Mouse (Mus musculus) small intestine, adult 2 months (tissue): Measurements from ENCODE around the gene Hoxb3. TPM values are rescaled to one million over a fixed set of nuclear protein-coding genes. Genes with fewer than 3 reads are reported as not detected.

Source experiments
- H3K27ac ChIP-seq: fragments of 200-500 bp; 2 replicates; pipeline ENCODE4 v1.5.1; 2012; ENCODE audit warnings: low read depth, low read length, control low read depth, inconsistent platforms; ENCODE audit not compliant: insufficient read depth
- H3K27me3 ChIP-seq: fragments of 200-500 bp; 2 replicates; pipeline ENCODE4 v1.6.1; 2012; ENCODE audit warnings: mild to moderate bottlenecking, moderate library complexity, low read length, inconsistent platforms; ENCODE audit not compliant: control insufficient read depth, insufficient read depth
- H3K36me3 ChIP-seq: fragments of 200-500 bp; 2 replicates; pipeline ENCODE4 v1.6.1; 2012; ENCODE audit warnings: mild to moderate bottlenecking, low read length, control low read depth, inconsistent platforms; ENCODE audit not compliant: control insufficient read depth, insufficient read depth
- H3K4me1 ChIP-seq: fragments of 200-500 bp; 2 replicates; pipeline ENCODE4 v1.6.1; 2012; ENCODE audit warnings: low read length, inconsistent platforms, mixed read lengths; ENCODE audit not compliant: control insufficient read depth, insufficient read depth, insufficient read length
- H3K4me3 ChIP-seq: fragments of 200-500 bp; 2 replicates; pipeline ENCODE4 v1.5.1; 2012; ENCODE audit warnings: low read depth, mild to moderate bottlenecking, control low read depth, inconsistent platforms, low read length, moderate library complexity
- CTCF ChIP-seq: fragments of 200-500 bp; IDR thresholded peaks from 2 replicates; pipeline ENCODE4 v1.5.1; 2012; ENCODE audit warnings: low read depth, mild to moderate bottlenecking, control low read depth, inconsistent platforms, low read length, moderate library complexity, mixed read lengths; ENCODE audit not compliant: insufficient replicate concordance, insufficient read length; ENCODE audit errors: extremely low read depth
- POLR2A ChIP-seq: fragments of 200-500 bp; IDR thresholded peaks from 2 replicates; pipeline ENCODE4 v1.6.1; 2012; ENCODE audit warnings: low read depth, mild to moderate bottlenecking, control low read depth, inconsistent platforms, low read length, moderate library complexity
- WGBS: fragments of 180-500 bp; shearing (Covaris S2); methylation state at CpG from one replicate; pipeline ENCODE4 v1.1.7; 2018; 5-methylcytosine and 5-hydroxymethylcytosine counted together
- polyA plus RNA-seq: library from polyadenylated mRNA; depleted of rRNA; stranded (reverse); fragments of >200 nt; gene quantifications from 2 replicates; pipeline ENCODE4 v1.2.3, GENCODE M21; 2012

Gene Hoxb3
- polyA plus RNA-seq, 1 experiment: 5.5 TPM

- Histone ChIP-seq H3K4me3 (no peak overlapping the region), H3K36me3 (no peaks in the 10 kb centered on the region), H3K27me3 (peaks cover 33% of the 10 kb centered on the region), H3K27ac (no peak overlapping the region), H3K4me1 (no peaks in the 10 kb centered on the region; the same call in 1 of the 2 replicates)
- WGBS: 47% methylated on average over 5 of the region's 5 CpGs
- TF ChIP-seq POLR2A (no peak), CTCF (no peak)
Measured at GRCm38 (mm10) chr11:96346916-96347520, 23.9 kb downstream of the Hoxb3 start.

DNA sequence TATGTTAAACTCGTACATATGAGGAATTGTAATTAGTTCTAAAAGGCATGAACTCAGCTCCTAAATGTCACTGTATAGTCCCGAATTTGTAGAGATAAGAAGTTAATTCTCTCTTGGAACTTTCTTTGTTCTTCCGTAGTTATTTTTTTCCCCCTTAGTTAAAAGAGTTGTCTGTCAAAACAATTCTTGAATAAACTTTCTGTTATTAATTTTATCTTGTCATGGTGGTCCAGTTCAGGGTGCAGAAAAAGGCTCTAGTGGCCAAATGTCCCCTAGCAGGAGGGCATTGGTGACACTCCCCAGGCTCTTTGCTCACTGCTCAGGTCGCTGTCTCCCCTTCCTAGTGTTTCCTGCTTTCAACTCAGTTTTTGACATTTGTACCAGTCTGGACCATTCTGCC, 24.6 kb downstream of the Hoxb3 start:
- Histone ChIP-seq H3K4me3 (no peak overlapping the region), H3K4me1 (no peaks in the 10 kb centered on the region; the same call in 1 of the 2 replicates), H3K27ac (no peak overlapping the region), H3K27me3 (peaks cover 35% of the 10 kb centered on the region), H3K36me3 (no peaks in the 10 kb centered on the region)
- TF ChIP-seq POLR2A: no peak
- TF ChIP-seq CTCF: no peak
- WGBS: 53% methylated on average over 4 of the region's 4 CpGs

- peaks cover 38% of the 10 kb centered on the region for H3K27me3 ChIP-seq
- no peaks in the 10 kb centered on the region; the same call in 1 of the 2 replicates for H3K4me1 ChIP-seq
- H3K4me3 ChIP-seq: no peak overlapping the region
- WGBS: 52% methylated on average over 21 of the region's 21 CpGs
- TF ChIP-seq POLR2A (no peak), CTCF (no peak)
- no peaks in the 10 kb centered on the region for H3K36me3 ChIP-seq
- H3K27ac ChIP-seq: 0 out of 2 replicates have a peak overlapping the region, but pooled peaks have one; percentile 21
Measured at GRCm38 (mm10) chr11:96348141-96348928, 25.2 kb downstream of the Hoxb3 start.

DNA sequence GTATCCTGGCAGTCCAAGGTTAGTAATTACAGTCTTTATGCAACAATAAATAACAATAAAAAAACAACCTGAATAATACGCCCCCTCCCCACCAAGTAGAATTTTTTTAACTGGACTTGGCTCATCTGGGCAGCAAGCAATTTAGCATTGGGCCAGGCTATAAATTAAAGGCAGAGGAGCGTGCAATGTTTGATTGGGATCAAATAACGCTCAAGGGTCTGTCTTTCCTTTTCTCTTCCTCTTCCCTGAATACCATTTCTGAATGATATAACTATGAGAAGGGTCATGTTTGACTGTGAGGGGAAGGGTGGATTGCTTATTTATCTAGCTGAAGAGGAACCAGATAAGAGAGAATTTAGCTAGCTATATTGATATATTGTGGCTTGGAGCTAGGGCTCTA, 25.9 kb downstream of the Hoxb3 start:
- WGBS: 58% methylated on average over 3 of the region's 3 CpGs
- TF ChIP-seq POLR2A: no peak
- TF ChIP-seq CTCF: no peak
- H3K27me3 ChIP-seq: peaks cover 36% of the 10 kb centered on the region
- H3K27ac ChIP-seq: peak overlapping the region; percentile 40; the same call in 1 of the 2 replicates
- H3K36me3 ChIP-seq: no peaks in the 10 kb centered on the region; the same call in 1 of the 2 replicates
- no peaks in the 10 kb centered on the region; the same call in 1 of the 2 replicates for H3K4me1 ChIP-seq
- H3K4me3 ChIP-seq: no peak overlapping the region

DNA sequence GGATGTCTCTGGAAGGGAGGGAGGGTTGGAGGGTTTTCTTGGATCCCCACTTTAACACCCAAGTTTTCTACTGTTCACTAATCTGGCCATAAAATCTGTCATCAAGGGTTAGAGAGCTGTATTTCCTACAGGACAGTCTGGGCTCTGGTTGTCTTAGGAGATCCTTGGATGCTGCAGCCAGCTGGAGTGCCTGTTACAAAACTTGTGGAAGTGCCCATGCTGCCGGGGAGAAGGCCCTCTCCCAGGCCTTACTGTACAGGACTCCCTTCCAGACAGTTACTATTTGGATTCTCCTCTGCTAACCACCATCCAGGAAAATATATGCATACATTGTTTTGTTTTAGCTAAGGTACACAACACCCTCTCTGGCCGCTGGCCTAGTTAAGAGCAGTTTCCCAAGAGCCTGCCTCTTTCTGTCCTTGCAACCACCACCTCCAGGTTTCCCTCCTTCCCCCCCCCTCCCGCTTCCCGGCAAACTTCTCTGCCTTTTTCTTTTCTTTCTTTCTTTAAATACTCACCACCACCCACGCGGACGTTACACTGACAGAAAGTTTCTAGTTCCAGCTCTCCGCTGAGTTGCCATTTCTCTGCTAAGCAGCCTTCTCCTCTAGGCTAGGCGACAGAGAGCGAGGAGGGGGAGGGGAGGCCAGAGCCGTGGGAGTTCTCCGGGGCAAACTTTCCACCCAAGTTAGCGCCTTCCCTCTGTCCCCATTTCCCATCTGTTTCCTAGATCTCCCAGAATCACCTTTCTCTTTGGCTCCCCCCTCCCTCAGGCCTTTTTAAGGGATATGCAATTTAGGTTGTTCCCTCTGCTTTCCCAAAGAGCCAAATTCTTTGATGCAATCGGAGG, 26.6 kb downstream of the Hoxb3 start:
- TF ChIP-seq CTCF: no peak
- TF ChIP-seq POLR2A: no peak
- Histone ChIP-seq H3K36me3 (no peaks in the 10 kb centered on the region; the same call in 1 of the 2 replicates), H3K27ac (peak overlapping the region; percentile 40; the same call in 1 of the 2 replicates), H3K4me1 (no peaks in the 10 kb centered on the region; the same call in 1 of the 2 replicates), H3K27me3 (peaks cover 42% of the 10 kb centered on the region), H3K4me3 (no peak overlapping the region)
- 57% methylated on average over 14 of the region's 14 CpGs for WGBS

DNA sequence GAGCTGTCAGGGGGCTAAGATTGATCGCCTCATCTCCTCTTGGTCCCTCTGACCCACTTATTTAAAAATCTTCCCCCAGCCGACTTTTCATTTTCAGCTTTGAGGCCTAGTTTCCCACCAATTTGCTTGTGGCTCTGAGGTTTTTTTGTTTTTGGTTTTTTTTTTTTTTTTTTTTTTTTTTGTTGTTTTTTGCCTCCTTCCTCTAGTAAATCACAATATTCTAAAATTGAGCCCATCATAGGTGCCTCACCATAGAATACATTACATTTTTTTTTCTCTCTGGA, 27.2 kb downstream of the Hoxb3 start, which contains the start of gene Hoxb2:
Hoxb2 (plus strand) TSS at position 185 of the 284 bp plus-strand sequence.
- Histone ChIP-seq H3K27ac (peak within 1 kb of the TSS; percentile 40), H3K27me3 (peaks cover 46% of the 10 kb centered on the region), H3K4me3 (no peak within 1 kb of the TSS), H3K36me3 (no peaks in the 10 kb centered on the region; the same call in 1 of the 2 replicates), H3K4me1 (no peaks in the 10 kb centered on the region; the same call in 1 of the 2 replicates)
- no peak for TF ChIP-seq POLR2A
- TF ChIP-seq CTCF: no peak
- WGBS: 58% methylated on average over 2 of the region's 2 CpGs
